Mouse (Mus musculus): ENCODE data around the gene Cdc7. TPM values are rescaled to one million over a fixed set of nuclear protein-coding genes. Genes with fewer than 3 reads are reported as not detected.

Gene Cdc7
- polyA plus RNA-seq, 1 experiment from 2014 or later = 37.0 TPM

- H3K36me3 ChIP-seq (ENCODE audit: control insufficient read depth, insufficient read depth, low read length) = no peaks in the 10 kb centered on the region
- H3K4me2 ChIP-seq (ENCODE audit: low read length) = no peak overlapping the region
- H3K27me3 ChIP-seq (replicated peaks; ENCODE audit: control insufficient read depth, insufficient read depth, low read length) = no peaks in the 10 kb centered on the region
- H3K9me3 ChIP-seq (ENCODE audit: control insufficient read depth, low read length) = peaks cover 4% of the 10 kb centered on the region
- no peaks in the 10 kb centered on the region for H3K4me1 ChIP-seq (ENCODE audit: control insufficient read depth, insufficient read depth, low read depth, low read length)
- ATAC-seq = no peak
- no peak overlapping the region for H3K4me3 ChIP-seq (ENCODE audit: low read length)
- WGBS = 85% methylated on average over 4 of the region's 4 CpGs
- no peak overlapping the region for H3K9ac ChIP-seq (ENCODE audit: low read depth, low read length)
- no peak overlapping the region for H3K27ac ChIP-seq (ENCODE audit: low read depth, low read length)
Measured at GRCm38 (mm10) chr5:107016538-107016937, 52.4 kb downstream of the Cdc7 start.

GRCm38 (mm10) chr5:107017544-107017943 is 53.4 kb downstream of the Cdc7 start:
- Histone ChIP-seq H3K27ac (ENCODE audit: low read depth, low read length) (no peak overlapping the region), H3K4me2 (ENCODE audit: low read length) (no peak overlapping the region), H3K4me1 (ENCODE audit: control insufficient read depth, insufficient read depth, low read depth, low read length) (no peaks in the 10 kb centered on the region), H3K36me3 (ENCODE audit: control insufficient read depth, insufficient read depth, low read length) (no peaks in the 10 kb centered on the region), H3K9me3 (ENCODE audit: control insufficient read depth, low read length) (peaks cover 4% of the 10 kb centered on the region), H3K4me3 (ENCODE audit: low read length) (no peak overlapping the region), H3K27me3 (replicated peaks; ENCODE audit: control insufficient read depth, insufficient read depth, low read length) (no peaks in the 10 kb centered on the region), H3K9ac (ENCODE audit: low read depth, low read length) (no peak overlapping the region)
- WGBS = 63% methylated on average over 2 of the region's 2 CpGs
- ATAC-seq = no peak

DNA sequence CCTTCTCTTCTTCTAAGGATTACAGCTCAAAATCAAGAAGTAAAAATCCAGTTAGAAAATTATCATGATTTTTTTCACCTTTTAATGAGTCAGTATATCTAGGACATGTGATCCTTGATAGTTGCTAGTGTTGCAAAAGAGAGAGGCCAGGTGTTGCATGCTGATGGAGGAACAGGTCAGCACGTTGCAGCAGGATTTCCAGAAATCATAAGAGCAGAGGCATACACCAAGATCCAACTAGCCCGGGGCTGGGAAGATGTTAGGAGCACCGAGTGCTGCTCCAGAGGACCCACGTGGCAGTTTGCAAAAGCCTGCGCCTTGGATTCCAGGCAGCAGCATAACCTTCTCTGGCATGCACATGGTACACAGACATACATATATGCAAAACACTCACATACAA is 54.9 kb downstream of the Cdc7 start:
- 78% methylated on average over 5 of the region's 5 CpGs for WGBS
- H3K9me3 ChIP-seq (ENCODE audit: control insufficient read depth, low read length) = peaks cover 4% of the 10 kb centered on the region
- no peak overlapping the region for H3K4me2 ChIP-seq (ENCODE audit: low read length)
- no peaks in the 10 kb centered on the region for H3K36me3 ChIP-seq (ENCODE audit: control insufficient read depth, insufficient read depth, low read length)
- H3K4me3 ChIP-seq (ENCODE audit: low read length) = no peak overlapping the region
- no peak for ATAC-seq
- H3K27me3 ChIP-seq (replicated peaks; ENCODE audit: control insufficient read depth, insufficient read depth, low read length) = no peaks in the 10 kb centered on the region
- H3K27ac ChIP-seq (ENCODE audit: low read depth, low read length) = no peak overlapping the region
- no peak overlapping the region for H3K9ac ChIP-seq (ENCODE audit: low read depth, low read length)
- H3K4me1 ChIP-seq (ENCODE audit: control insufficient read depth, insufficient read depth, low read depth, low read length) = no peaks in the 10 kb centered on the region

- H3K36me3 ChIP-seq (ENCODE audit: control insufficient read depth, insufficient read depth, low read length) = no peaks in the 10 kb centered on the region
- WGBS = 58% methylated on average over 6 of the region's 6 CpGs
- no peak overlapping the region for H3K9ac ChIP-seq (ENCODE audit: low read depth, low read length)
- no peaks in the 10 kb centered on the region for H3K4me1 ChIP-seq (ENCODE audit: control insufficient read depth, insufficient read depth, low read depth, low read length)
- H3K4me3 ChIP-seq (ENCODE audit: low read length) = no peak overlapping the region
- no peak overlapping the region for H3K27ac ChIP-seq (ENCODE audit: low read depth, low read length)
- peaks cover 4% of the 10 kb centered on the region for H3K9me3 ChIP-seq (ENCODE audit: control insufficient read depth, low read length)
- H3K4me2 ChIP-seq (ENCODE audit: low read length) = no peak overlapping the region
- H3K27me3 ChIP-seq (replicated peaks; ENCODE audit: control insufficient read depth, insufficient read depth, low read length) = no peaks in the 10 kb centered on the region
- ATAC-seq = no peak
Measured at GRCm38 (mm10) chr5:107019904-107020303, 55.8 kb downstream of the Cdc7 start.

DNA sequence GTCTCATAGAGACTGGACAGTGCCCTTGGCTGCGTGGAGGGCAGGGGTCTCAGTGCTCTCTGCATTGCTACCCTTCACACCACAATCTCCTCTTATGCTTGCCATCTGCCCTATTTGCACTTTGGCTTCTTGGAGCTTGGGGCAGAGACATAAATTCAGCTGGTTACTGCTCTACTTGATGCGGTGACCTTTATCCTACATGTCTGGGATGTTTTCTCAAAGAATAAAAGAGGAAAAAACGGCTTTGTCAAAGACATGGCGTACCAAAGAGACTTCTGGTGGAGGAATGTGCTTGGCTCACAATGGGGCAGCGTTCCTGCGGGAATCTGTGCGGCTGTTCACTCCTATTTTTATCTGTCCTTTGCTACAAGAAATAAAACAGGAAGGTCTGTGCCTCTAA is 56.2 kb downstream of the Cdc7 start:
- Histone ChIP-seq H3K4me2 (ENCODE audit: low read length) (no peak overlapping the region), H3K9ac (ENCODE audit: low read depth, low read length) (no peak overlapping the region), H3K27me3 (replicated peaks; ENCODE audit: control insufficient read depth, insufficient read depth, low read length) (no peaks in the 10 kb centered on the region), H3K36me3 (ENCODE audit: control insufficient read depth, insufficient read depth, low read length) (no peaks in the 10 kb centered on the region), H3K27ac (ENCODE audit: low read depth, low read length) (no peak overlapping the region), H3K9me3 (ENCODE audit: control insufficient read depth, low read length) (peaks cover 4% of the 10 kb centered on the region), H3K4me1 (ENCODE audit: control insufficient read depth, insufficient read depth, low read depth, low read length) (no peaks in the 10 kb centered on the region), H3K4me3 (ENCODE audit: low read length) (no peak overlapping the region)
- 48% methylated on average over 7 of the region's 7 CpGs for WGBS
- no peak for ATAC-seq

DNA sequence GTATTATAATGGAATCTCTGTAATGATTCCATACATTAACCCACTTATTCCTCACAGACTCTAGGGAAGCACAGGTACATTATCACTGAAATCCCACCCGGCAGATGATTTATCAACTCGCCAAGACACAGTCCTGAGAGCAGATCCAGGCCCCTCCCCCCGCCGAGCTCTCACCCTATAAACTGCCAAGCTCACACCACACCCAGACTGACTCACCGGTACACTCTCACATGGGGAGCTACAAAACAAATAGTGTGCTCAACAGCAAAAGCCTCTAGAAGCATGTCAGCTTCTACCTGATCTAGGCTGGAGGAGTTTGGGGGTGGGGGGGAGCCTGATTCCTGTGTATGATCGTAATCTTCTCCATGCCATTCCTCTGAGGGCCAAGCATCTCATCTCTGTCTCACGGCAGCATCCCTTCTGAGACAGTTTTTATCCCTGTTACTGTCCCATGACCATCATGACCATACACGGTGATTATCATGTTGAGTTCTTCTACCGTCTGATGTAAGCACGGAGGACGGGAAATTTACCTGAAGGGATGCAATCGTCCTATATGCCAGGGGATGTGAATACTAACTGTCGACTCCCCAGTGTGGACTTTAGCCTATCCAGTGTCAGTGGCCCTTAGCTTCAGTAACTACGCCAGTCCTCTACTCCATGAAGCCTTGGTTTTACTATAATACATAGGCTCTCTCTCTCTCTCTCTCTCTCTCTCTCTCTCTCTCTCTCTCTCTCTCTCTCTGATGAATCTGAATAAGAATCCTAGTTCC is 57.4 kb downstream of the Cdc7 start:
- no peak for ATAC-seq
- H3K36me3 ChIP-seq (ENCODE audit: control insufficient read depth, insufficient read depth, low read length) = no peaks in the 10 kb centered on the region
- no peak overlapping the region for H3K27ac ChIP-seq (ENCODE audit: low read depth, low read length)
- H3K9me3 ChIP-seq (ENCODE audit: control insufficient read depth, low read length) = peaks cover 4% of the 10 kb centered on the region
- H3K9ac ChIP-seq (ENCODE audit: low read depth, low read length) = no peak overlapping the region
- H3K4me1 ChIP-seq (ENCODE audit: control insufficient read depth, insufficient read depth, low read depth, low read length) = no peaks in the 10 kb centered on the region
- H3K4me3 ChIP-seq (ENCODE audit: low read length) = no peak overlapping the region
- H3K4me2 ChIP-seq (ENCODE audit: low read length) = no peak overlapping the region
- H3K27me3 ChIP-seq (replicated peaks; ENCODE audit: control insufficient read depth, insufficient read depth, low read length) = no peaks in the 10 kb centered on the region
- 93% methylated on average over 14 of the region's 14 CpGs for WGBS

- Histone ChIP-seq H3K27me3 (replicated peaks; ENCODE audit: control insufficient read depth, insufficient read depth, low read length) (no peaks in the 10 kb centered on the region), H3K4me3 (ENCODE audit: low read length) (no peak overlapping the region), H3K9me3 (ENCODE audit: control insufficient read depth, low read length) (peaks cover 4% of the 10 kb centered on the region), H3K4me2 (ENCODE audit: low read length) (no peak overlapping the region), H3K27ac (ENCODE audit: low read depth, low read length) (no peak overlapping the region), H3K4me1 (ENCODE audit: control insufficient read depth, insufficient read depth, low read depth, low read length) (no peaks in the 10 kb centered on the region), H3K36me3 (ENCODE audit: control insufficient read depth, insufficient read depth, low read length) (no peaks in the 10 kb centered on the region), H3K9ac (ENCODE audit: low read depth, low read length) (no peak overlapping the region)
- no peak for ATAC-seq
- 87% methylated on average over 3 of the region's 3 CpGs for WGBS
Measured at GRCm38 (mm10) chr5:107022064-107022428, 57.9 kb downstream of the Cdc7 start.

GRCm38 (mm10) chr5:107023951-107024350 is 59.8 kb downstream of the Cdc7 start:
- no peak overlapping the region for H3K27ac ChIP-seq (ENCODE audit: low read depth, low read length)
- no peak overlapping the region for H3K4me2 ChIP-seq (ENCODE audit: low read length)
- H3K4me1 ChIP-seq (ENCODE audit: control insufficient read depth, insufficient read depth, low read depth, low read length) = no peaks in the 10 kb centered on the region
- ATAC-seq = peak; percentile 34; the same call in 1 of the 2 replicates
- no peaks in the 10 kb centered on the region for H3K27me3 ChIP-seq (replicated peaks; ENCODE audit: control insufficient read depth, insufficient read depth, low read length)
- H3K36me3 ChIP-seq (ENCODE audit: control insufficient read depth, insufficient read depth, low read length) = no peaks in the 10 kb centered on the region
- H3K4me3 ChIP-seq (ENCODE audit: low read length) = no peak overlapping the region
- no peak overlapping the region for H3K9ac ChIP-seq (ENCODE audit: low read depth, low read length)
- H3K9me3 ChIP-seq (ENCODE audit: control insufficient read depth, low read length) = peaks cover 4% of the 10 kb centered on the region
- WGBS = 73% methylated on average over 5 of the region's 5 CpGs

DNA sequence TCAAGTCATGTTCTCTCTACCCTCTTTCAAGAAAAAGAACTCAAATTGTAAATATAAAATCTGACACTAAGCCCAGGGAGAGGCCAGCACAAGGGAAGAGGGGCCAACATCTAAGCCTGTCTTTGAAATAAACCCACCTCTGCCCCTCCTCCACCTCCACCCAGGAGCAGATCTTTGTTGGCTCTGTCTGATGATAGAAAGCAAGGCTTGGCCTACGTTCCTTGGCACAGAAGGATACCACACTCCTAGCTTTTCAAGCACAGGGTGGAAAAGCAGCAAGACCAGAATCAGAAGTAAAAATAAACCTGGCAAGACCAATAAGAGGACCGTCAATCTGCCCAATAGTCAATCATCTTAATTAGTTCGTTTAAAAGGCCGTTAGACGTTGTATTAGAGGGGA is 61.2 kb downstream of the Cdc7 start:
- Histone ChIP-seq H3K27me3 (replicated peaks; ENCODE audit: control insufficient read depth, insufficient read depth, low read length) (no peaks in the 10 kb centered on the region), H3K9me3 (ENCODE audit: control insufficient read depth, low read length) (peaks cover 4% of the 10 kb centered on the region), H3K4me2 (ENCODE audit: low read length) (no peak overlapping the region), H3K9ac (ENCODE audit: low read depth, low read length) (no peak overlapping the region), H3K27ac (ENCODE audit: low read depth, low read length) (no peak overlapping the region), H3K4me3 (ENCODE audit: low read length) (no peak overlapping the region), H3K36me3 (ENCODE audit: control insufficient read depth, insufficient read depth, low read length) (no peaks in the 10 kb centered on the region), H3K4me1 (ENCODE audit: control insufficient read depth, insufficient read depth, low read depth, low read length) (no peaks in the 10 kb centered on the region)
- 83% methylated on average over 5 of the region's 5 CpGs for WGBS
- no peak for ATAC-seq

All from hindbrain, embryonic 16.5 days (tissue).